Mouse (Mus musculus) CD4-positive, CD25-positive, alpha-beta regulatory T cell (primary cell): ENCODE data around the gene Adcy4. TPM values are rescaled to one million over a fixed set of nuclear protein-coding genes. Genes with fewer than 3 reads are reported as not detected.

Experiments
- polyA plus RNA-seq: library from polyadenylated mRNA; unstranded; fragments of 100-300 nt; shearing (Covaris generic); gene quantifications from one replicate; pipeline ENCODE4 v1.2.1, GENCODE M21; 2017

Gene Adcy4
- polyA plus RNA-seq: 0.32 TPM

DNA sequence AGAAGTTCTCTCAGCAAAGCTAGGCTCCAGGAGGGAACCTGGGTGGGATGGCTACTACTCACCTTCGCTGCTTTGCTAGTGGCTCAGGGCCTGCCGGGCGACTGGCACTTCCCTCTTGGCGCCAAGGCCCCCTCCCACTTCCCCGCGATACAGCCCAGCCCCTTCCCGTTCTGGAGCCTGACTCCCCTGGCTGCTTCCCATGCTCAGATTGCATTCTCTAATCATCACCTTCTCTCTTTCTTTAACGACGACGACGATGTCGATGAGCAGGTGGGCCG, at the start of gene Adcy4:
Gene Adcy4, minus strand, starts transcription at position 138 of the 278 bp plus-strand sequence.

GRCm38 (mm10) chr14:55822991-55823762, 39.3 kb upstream of the Adcy4 start, which contains the start of gene Nfatc4:
Nfatc4 (plus strand) TSS chr14:55823144.

DNA sequence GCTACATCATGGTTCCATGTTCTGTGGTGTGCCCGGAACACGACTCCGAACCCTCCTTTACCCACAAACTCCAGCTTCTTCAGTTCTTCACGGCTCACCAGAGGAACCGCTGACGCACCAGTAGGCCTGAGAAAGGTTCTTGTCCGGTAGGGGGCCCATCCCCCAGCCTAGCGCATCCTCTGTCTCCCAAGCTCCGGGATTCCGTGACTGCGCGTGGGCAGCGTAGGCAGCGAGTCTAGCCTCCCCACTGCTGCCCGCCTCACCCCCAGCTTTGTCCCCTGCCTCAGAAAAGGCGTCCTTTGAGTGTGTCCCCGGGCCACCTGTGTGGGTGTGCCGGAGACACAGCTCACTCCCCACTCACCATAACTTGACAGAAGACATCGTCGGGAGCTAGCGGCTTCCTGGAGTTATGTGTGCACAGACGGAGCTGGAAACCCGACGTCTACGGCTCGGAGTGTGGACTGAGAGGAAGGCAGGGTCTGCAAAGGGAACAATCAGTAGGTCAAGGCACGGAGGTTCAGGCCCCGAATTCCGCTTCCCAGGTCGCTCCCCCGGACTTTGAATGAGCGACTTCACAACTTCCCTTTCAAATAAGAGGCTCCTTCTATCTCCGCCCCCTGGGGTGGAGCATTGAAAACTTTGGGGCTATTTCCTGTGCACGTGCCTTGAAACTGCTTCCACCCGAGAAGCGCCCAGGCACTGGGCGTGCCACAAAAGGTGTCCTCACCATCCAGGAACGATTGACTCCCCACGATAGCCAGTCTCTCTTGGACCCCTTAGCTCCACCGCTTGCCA, 4.6 kb upstream of the Adcy4 start, which contains the start of gene Ripk3:
Gene Ripk3, minus strand, starts transcription at position 610 of the 795 bp plus-strand sequence.

GRCm38 (mm10) chr14:55765696-55766095, 18.2 kb downstream of the Adcy4 start, which contains the start of gene Ltb4r1:
Ltb4r1 (plus strand) TSS chr14:55765962.

DNA sequence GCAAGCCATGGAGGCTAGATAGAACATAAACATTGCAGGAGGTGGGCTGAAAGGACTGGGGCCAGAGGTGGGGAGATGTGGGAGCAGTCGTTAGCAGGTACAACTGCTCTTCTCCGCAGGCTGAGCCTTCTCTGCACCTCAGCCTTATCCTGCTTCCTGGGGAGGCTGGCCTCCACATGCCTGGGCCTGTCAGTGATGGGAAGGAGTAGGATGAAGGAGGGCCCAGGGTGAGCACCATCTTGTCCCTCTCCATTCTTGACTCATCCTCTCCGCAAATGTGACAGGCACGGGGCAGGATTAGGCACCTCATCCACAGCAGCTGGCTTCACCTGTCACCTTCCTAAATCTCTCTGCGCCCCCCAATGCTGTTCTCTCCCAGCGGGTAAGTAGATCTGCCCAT, 22.7 kb downstream of the Adcy4 start, which contains the start of gene Ltb4r2:
Gene Ltb4r2, plus strand, starts transcription at position 266 of the 400 bp plus-strand sequence.

DNA sequence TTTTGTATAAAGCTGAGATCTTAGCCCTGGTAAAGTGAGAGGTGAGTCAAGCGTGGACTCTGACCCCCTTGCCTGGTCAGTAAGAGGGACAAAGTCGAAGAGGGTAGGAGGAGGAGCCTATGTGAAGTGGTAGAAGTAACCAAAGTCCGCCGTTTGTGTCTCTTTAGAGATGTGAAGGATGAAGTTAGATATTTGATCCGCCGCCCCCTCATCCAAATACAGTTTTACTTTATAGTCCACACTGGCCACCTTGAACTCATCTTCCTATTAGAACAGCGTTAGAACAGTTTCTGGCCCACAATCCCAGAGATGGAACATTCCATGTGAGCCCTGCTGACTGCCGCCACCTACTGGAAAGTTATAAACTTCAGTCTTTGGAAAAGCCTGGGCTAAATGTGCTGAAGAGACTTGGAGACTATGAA, 25.5 kb downstream of the Adcy4 start, which contains the start of gene Cideb:
Gene Cideb, minus strand, starts transcription at position 96 of the 422 bp plus-strand sequence.

DNA sequence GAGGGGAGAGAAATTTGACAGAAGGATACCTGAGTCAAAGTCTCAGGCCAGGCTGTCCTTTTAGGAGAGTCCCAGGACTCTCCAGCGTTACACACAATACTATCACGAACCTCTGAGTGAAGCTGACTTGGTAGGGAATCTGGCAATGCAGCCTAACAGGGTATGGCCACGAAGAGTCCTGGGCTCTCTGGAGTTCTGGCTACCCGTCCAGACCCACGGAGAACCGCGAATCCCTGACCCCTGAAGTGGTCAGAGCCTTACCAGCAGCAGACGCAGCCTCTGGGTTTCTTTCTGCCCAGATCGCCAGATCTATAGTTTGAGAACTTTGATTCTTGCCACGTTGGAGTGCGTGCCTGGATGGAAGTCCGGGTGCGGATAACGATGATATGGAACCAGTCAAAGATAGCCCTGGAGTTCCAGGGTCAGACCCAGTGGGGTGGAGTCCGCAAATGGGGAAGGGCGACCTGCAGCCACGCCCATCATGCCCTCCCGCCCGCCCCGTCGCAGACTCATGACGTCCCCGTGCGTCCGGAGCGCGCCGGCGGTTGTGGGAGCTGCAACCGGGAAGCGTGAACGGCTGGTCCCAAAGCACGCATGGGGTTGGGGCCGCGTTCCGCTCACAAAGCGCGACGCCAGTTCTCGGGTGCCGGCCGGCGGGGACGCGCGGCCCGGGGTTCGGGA, 38.6 kb downstream of the Adcy4 start, which contains the start of the genes Dhrs1 and Nop9:
Gene Dhrs1, minus strand, starts transcription at position 511 of the 681 bp plus-strand sequence.
Gene Nop9, plus strand, starts transcription at position 514 of the 681 bp plus-strand sequence.

GRCm38 (mm10) chr14:55721700-55722437, 62.0 kb downstream of the Adcy4 start, which contains the start of gene Rabggta:
Rabggta (minus strand) TSS chr14:55722263.

Other genes with a start within 250 kb of the Adcy4 start
- 30.9 TPM for gene Pck2, start 243.8 kb downstream of the Adcy4 start, polyA plus RNA-seq
- gene Dcaf11, start 224.1 kb downstream of the Adcy4 start, polyA plus RNA-seq: 139 TPM
- gene A730061H03Rik, start 223.7 kb downstream of the Adcy4 start, polyA plus RNA-seq: 4.4 TPM
- gene Fitm1, start 208.5 kb downstream of the Adcy4 start, polyA plus RNA-seq: not detected
- 1,061 TPM for gene Psme1, start 206.0 kb downstream of the Adcy4 start, polyA plus RNA-seq
- 41.4 TPM for gene Emc9, start 198.8 kb downstream of the Adcy4 start, polyA plus RNA-seq
- 694 TPM for gene Psme2, start 193.0 kb downstream of the Adcy4 start, polyA plus RNA-seq
- gene Rnf31, start 192.4 kb downstream of the Adcy4 start, polyA plus RNA-seq: 64.2 TPM
- 196 TPM for gene Irf9, start 180.5 kb downstream of the Adcy4 start, polyA plus RNA-seq
- gene Rec8, start 166.1 kb downstream of the Adcy4 start, polyA plus RNA-seq: 9.6 TPM
- 70.3 TPM for gene Ipo4, start 148.1 kb downstream of the Adcy4 start, polyA plus RNA-seq
- 1.3 TPM for gene Gm49378, start 146.2 kb downstream of the Adcy4 start, polyA plus RNA-seq
- gene Tm9sf1, start 140.3 kb downstream of the Adcy4 start, polyA plus RNA-seq: 83.6 TPM
- gene Tssk4, start 133.9 kb downstream of the Adcy4 start, polyA plus RNA-seq: 2.1 TPM
- gene Mdp1, start 123.6 kb downstream of the Adcy4 start, polyA plus RNA-seq: 111 TPM
- gene Gmpr2, start 112.2 kb downstream of the Adcy4 start, polyA plus RNA-seq: 50.7 TPM
- 388 TPM for gene Nedd8, start 112.0 kb downstream of the Adcy4 start, polyA plus RNA-seq
- gene Tinf2, start 102.3 kb downstream of the Adcy4 start, polyA plus RNA-seq: 69.1 TPM
- 0.47 TPM for gene Tgm1, start 70.2 kb downstream of the Adcy4 start, polyA plus RNA-seq
- 75.9 TPM for gene Rabggta, start 61.8 kb downstream of the Adcy4 start, polyA plus RNA-seq
- gene Dhrs1, start 38.4 kb downstream of the Adcy4 start, polyA plus RNA-seq: 36.0 TPM
- gene Nop9, start 38.4 kb downstream of the Adcy4 start, polyA plus RNA-seq: 51.0 TPM
- gene Cideb, start 25.6 kb downstream of the Adcy4 start, polyA plus RNA-seq: not detected
- 0.07 TPM for gene Ltb4r2, start 22.7 kb downstream of the Adcy4 start, polyA plus RNA-seq
- 1.9 TPM for gene Ltb4r1, start 18.1 kb downstream of the Adcy4 start, polyA plus RNA-seq
- 67.6 TPM for gene Ripk3, start 4.8 kb upstream of the Adcy4 start, polyA plus RNA-seq
- gene Nfatc4, start 39.0 kb upstream of the Adcy4 start, polyA plus RNA-seq: not detected
- gene Nynrin, start 69.9 kb upstream of the Adcy4 start, polyA plus RNA-seq: 1.2 TPM
- 0.20 TPM for gene Cbln3, start 100.3 kb upstream of the Adcy4 start, polyA plus RNA-seq
- gene Khnyn, start 100.9 kb upstream of the Adcy4 start, polyA plus RNA-seq: 63.7 TPM
- gene Sdr39u1, start 116.2 kb upstream of the Adcy4 start, polyA plus RNA-seq: 73.6 TPM
- gene Cma1, start 160.6 kb upstream of the Adcy4 start, polyA plus RNA-seq: not detected
- not detected for gene Cma2, start 166.9 kb upstream of the Adcy4 start, polyA plus RNA-seq
- not detected for gene Mcpt1, start 233.9 kb upstream of the Adcy4 start, polyA plus RNA-seq
- gene Mcpt9, start 246.4 kb upstream of the Adcy4 start, polyA plus RNA-seq: not detected